Mouse (Mus musculus) urinary bladder, postnatal 0 days (tissue): ENCODE results near the gene Optn. TPM values are rescaled to one million over a fixed set of nuclear protein-coding genes. Genes with fewer than 3 reads are reported as not detected.

ENCODE experiments used
- polyA plus RNA-seq: library from polyadenylated mRNA; unstranded; fragments of >200 nt; fragmentation: Nextera tagmentation; extraction: Ambion mirVana; gene quantifications from 2 replicates; pipeline ENCODE4 v1.2.1, GENCODE M21; 2015

Optn gene
- polyA plus RNA-seq, result 18.8 and 20.3 TPM in 2 replicates

GRCm38 (mm10) chr2:5063299-5064205 is at the start of gene Optn:
Gene Optn, minus strand, starts transcription at chr2:5064051.

DNA sequence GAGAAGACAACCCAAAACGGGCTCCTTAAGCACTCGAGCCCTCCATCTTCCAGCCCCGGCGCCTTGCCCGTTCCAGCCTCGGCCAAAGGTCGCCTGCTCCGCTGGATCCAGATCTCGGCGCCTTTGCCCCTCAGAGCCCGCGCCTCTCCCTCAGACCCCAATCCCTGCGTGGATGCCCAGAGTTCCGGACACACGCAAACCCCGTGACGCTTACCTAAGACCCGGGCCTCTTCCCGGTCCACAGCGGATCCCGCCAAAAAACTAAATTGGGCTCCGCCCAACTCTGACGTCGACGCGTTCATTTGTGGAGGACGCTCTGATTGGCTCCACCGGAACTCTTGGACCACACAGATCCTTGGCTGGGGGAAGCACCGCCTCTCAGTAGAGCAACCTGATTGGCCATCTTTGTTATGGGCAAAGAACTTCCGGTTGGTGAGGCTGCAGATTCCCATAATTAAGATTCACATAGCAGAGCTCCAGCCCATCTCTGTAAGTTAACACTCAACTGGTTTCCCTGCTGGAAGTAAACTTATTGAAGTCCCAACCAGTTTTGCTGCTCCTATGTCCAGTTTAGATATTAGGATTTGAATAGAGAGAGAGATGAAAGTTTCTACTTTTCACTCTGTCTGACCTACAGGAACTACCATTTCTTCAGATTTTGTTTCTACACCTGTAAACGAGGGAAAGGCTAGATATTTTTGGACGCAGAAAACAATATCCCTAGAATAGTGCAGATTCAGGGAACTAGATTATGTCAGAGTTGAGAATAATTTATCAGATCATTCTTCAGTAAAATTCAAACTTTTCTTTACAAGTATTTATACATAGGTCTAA is 51.1 kb downstream of the Optn start, which contains the start of gene Mcm10:
TSS of gene Mcm10 (minus strand) at position 301 of the 834 bp plus-strand sequence.

GRCm38 (mm10) chr2:4975807-4976206 is 88.0 kb downstream of the Optn start, which contains the start of gene Ucma:
Gene Ucma, plus strand, starts transcription at chr2:4976122.

Other genes starting within 250 kb of the Optn start
- 28.8 and 30.4 TPM in 2 replicates for gene Sephs1, start 182.5 kb downstream of the Optn start, polyA plus RNA-seq
- 84.6 and 102 TPM in 2 replicates for gene Phyh, start 145.0 kb downstream of the Optn start, polyA plus RNA-seq
- gene Ucma, start 87.9 kb downstream of the Optn start, polyA plus RNA-seq, result not detected in 2 replicates
- gene Mcm10, start 51.3 kb downstream of the Optn start, polyA plus RNA-seq, result 5.9 and 7.0 TPM in 2 replicates
- gene Ccdc3, start 73.7 kb upstream of the Optn start, polyA plus RNA-seq, result 9.2 and 11.7 TPM in 2 replicates